Mouse (Mus musculus): ENCODE results near the gene Rps18. TPM values are rescaled to one million over a fixed set of nuclear protein-coding genes. Genes with fewer than 3 reads are reported as not detected.
"Not testable (repeated sequence)": the region's sequence is repeated elsewhere in the genome, so short reads cannot be mapped to it uniquely, and the experiment has no call there.

The Rps18 gene
- polyA plus RNA-seq, 1 experiment from 2014 or later: 1,649 TPM

DNA sequence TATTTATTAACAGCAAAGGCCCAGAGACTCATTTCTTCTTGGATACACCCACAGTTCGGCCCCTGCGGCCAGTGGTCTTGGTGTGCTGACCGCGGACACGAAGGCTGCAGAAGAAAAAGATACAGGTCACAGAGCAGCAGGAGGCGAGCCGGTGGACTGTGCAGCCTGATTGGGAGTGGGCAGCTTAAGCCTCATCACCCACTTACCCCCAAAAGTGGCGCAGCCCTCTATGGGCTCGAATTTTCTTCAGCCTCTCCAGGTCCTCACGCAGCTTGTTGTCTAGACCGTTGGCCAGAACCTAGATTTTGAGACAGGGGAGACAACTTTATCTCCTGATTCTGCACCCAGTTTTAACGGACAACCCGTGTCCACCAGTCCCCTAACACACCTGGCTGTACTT lies 3.8 kb downstream of the Rps18 start:
- Histone ChIP-seq H3K9ac (peak overlapping the region; percentile 99), H3K4me3 (peak overlapping the region; percentile 51), H3K36me3 (peaks cover 64% of the 10 kb centered on the region), H3K4me1 (peaks cover 58% of the 10 kb centered on the region), H3K4me2 (replicated peaks) (peak overlapping the region; percentile 92)
- WGBS: 75% methylated on average over 13 of the region's 13 CpGs
- not testable (repeated sequence) for H3K27ac ChIP-seq; H3K27me3 ChIP-seq; H3K9me3 ChIP-seq; ATAC-seq (ENCODE audit: low FRiP score, low read depth)

DNA sequence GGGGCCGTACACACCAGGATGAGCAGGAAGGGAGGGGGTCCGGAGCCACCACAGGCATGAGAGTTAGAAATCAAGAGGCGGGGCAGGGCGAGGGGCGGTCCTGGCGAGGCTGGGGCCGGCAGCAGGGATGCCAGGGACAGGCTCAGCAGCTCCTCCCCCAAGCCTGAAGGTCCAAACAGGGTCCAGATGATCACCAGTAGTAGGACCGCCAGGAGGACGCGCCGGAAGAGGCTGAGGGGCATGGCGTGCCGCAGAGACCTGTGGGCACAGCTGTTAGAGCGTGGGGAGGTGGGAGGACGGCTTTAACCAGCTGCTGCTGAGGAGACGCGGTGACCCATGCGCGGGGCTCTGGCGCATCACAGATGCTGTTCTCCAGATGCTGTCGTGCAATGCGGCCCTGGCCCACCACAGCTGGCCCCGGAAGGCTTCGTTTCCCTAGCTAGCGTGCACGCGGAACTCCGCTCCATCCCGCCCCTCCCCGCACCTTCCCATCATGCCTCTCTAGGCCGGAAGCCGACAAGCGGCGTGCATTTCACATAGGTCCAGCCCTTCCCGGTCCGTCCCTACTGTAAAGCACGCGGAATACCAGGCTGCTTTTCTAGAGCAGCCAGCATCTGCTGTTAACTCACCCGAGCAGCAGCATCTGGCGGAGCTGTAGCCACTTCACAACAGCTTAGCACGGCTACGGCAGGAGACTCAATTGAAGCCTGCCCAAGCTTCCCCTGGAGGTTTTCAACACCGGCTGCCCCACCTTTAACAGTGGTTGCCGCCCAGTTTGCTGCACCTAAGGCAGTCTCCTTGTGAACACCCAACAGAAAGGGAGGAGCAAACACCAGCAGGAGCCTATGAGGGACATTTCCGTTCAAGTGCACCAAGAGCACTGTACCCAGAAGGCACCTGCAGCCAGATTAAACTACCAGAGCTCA lies 4.5 kb downstream of the Rps18 start, which contains the start of gene B3galt4:
Gene B3galt4, minus strand, starts transcription at position 468 of the 926 bp plus-strand sequence.
- Histone ChIP-seq H3K36me3 (peaks cover 70% of the 10 kb centered on the region), H3K4me2 (replicated peaks) (peak within 1 kb of the TSS; percentile 92), H3K4me3 (peak within 1 kb of the TSS; percentile 51), H3K9me3 (no peaks in the 10 kb centered on the region), H3K27me3 (no peaks in the 10 kb centered on the region), H3K27ac (peak within 1 kb of the TSS; percentile 96), H3K4me1 (peaks cover 53% of the 10 kb centered on the region), H3K9ac (peak within 1 kb of the TSS; percentile 99)
- under 1% methylated on average over 45 of the region's 45 CpGs for WGBS
- peak; percentile 77 for ATAC-seq (ENCODE audit: low FRiP score, low read depth)

DNA sequence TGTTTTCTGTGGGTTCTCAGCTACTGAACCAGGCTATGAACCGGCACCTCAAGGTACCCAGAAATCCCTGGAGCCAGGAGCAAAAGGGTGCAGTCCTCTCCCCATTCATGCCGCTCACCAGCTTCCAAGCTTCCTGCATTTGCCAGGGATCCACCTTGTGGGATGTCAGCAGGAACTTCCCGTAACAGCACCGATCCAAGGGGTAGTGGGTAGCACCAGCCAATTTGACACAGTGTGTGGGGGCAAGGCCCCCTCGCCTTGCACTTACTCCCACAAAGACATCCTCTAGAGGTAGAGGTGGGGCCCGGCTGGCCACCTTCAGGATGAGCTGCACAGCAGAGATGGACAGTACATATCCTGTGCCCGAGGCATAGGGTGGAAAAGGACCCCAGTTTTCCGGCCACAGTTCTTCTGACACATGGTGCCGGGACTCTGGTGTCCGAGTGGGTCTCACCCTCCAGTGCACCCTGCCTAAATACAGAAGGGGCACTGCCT lies 5.6 kb downstream of the Rps18 start:
- WGBS: 80% methylated on average over 10 of the region's 10 CpGs
- peaks cover 53% of the 10 kb centered on the region for H3K4me1 ChIP-seq
- H3K36me3 ChIP-seq: peaks cover 81% of the 10 kb centered on the region
- H3K4me2 ChIP-seq (replicated peaks): peak overlapping the region; percentile 92
- H3K27me3 ChIP-seq: no peaks in the 10 kb centered on the region
- peak overlapping the region; percentile 96 for H3K27ac ChIP-seq
- H3K9me3 ChIP-seq: no peaks in the 10 kb centered on the region
- H3K9ac ChIP-seq: peak overlapping the region; percentile 99
- no peak for ATAC-seq (ENCODE audit: low FRiP score, low read depth)
- peak overlapping the region; percentile 51 for H3K4me3 ChIP-seq

DNA sequence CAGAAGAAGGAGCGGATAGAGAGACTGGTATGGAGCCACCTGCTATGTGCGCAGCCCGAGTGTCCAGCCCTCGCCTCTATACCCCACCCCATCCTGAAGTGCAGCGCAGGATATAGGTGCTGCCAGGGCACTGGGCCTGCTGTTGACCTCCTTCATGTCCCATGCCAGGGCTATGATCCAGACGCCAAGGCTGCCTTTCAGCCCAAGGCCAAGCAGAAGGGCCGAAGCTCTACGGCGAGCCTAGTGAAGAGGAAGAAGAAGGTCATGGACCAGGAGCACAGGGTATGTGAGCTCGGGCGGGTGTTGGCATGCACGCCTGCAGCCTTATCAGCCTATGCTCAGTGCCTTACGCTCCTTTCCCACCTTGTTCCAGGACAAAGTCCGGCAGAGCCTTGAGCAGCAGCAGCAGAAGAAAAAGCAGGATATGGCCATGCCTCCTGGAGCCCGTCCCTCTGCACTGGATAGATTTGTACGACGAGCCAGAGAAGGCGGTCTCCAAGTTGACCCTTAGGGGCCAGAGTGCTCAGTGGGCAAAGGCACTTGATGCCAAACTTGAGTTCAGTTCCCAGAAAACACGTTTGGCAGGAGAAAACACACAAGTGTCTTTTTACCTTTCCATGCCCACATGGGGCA lies 6.8 kb downstream of the Rps18 start:
- no peak overlapping the region for H3K4me3 ChIP-seq
- 88% methylated on average over 19 of the region's 19 CpGs for WGBS
- no peak overlapping the region for H3K27ac ChIP-seq
- ATAC-seq (ENCODE audit: low FRiP score, low read depth): no peak
- no peaks in the 10 kb centered on the region for H3K27me3 ChIP-seq
- no peak overlapping the region for H3K4me2 ChIP-seq (replicated peaks)
- peaks cover 44% of the 10 kb centered on the region for H3K4me1 ChIP-seq
- H3K36me3 ChIP-seq: peaks cover 85% of the 10 kb centered on the region
- H3K9ac ChIP-seq: no peak overlapping the region
- no peaks in the 10 kb centered on the region for H3K9me3 ChIP-seq

DNA sequence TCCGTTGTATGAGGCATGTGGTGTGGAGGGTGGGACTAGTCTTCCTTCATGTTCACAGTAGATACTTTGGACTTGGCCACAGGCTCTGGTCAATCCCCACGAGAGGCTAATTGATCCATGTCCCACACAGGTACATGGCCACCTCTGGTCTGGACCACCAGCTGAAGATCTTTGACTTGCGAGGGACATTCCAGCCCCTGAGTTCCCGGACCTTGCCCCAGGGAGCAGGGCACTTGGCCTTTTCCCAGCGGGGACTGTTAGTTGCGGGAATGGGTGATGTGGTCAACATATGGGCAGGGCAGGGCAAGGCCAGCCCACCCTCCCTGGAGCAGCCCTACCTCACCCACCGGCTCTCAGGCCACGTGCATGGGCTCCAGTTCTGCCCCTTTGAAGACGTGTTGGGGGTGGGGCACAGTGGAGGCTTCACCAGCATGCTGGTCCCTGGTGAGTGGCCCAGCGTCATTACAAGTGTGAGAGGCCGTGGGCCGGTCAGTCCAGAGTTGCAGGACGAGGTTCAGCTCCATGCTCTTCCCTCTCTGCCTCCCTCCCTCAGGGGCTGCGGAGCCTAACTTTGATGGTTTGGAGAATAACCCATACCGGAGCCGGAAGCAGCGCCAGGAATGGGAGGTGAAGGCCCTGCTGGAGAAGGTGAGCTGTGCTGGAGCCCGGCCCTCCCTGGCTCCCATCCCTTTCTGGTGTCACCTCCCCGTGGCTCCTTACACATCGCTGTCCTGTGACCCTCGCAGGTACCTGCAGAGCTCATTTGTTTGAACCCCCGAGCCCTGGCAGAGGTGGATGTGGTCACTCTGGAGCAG lies 7.5 kb downstream of the Rps18 start:
- no peaks in the 10 kb centered on the region for H3K27me3 ChIP-seq
- no peak overlapping the region for H3K9ac ChIP-seq
- WGBS: 82% methylated on average over 22 of the region's 22 CpGs
- peaks cover 37% of the 10 kb centered on the region for H3K4me1 ChIP-seq
- H3K27ac ChIP-seq: no peak overlapping the region
- no peak overlapping the region for H3K4me2 ChIP-seq (replicated peaks)
- peaks cover 84% of the 10 kb centered on the region for H3K36me3 ChIP-seq
- no peak overlapping the region for H3K4me3 ChIP-seq
- H3K9me3 ChIP-seq: no peaks in the 10 kb centered on the region
- ATAC-seq (ENCODE audit: low FRiP score, low read depth): no peak

DNA sequence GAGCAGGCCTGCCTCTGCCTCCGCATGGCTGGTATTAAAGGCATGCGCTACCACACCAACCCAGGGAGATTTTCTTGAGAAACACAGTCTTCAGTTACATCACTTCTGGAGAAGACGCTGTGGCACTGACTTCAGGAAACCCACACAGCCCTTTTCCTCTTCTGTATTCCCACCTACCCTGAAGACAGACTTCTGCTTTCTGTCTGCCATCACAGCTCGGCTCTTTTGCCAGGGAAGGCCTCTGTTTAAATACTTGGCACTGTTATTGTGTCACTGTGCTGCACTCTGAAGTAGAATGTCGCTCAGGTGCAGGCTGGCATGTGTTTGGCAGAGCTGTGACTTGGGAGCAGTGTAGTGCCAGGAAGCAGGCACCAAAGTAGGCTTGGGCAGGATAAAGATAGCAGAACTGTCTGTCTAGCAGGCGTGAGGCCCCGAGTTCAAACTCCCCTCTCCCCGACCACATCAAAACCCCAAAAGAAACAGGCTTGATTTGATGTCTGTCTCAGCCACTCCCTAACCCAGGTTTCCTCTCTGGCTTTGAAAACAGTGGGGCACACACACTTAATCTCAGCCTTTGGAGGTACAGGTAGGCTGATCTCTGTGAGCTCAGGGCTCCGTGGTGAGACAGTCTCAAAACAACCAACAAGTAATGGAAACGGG lies 8.2 kb downstream of the Rps18 start:
- ATAC-seq (ENCODE audit: low FRiP score, low read depth): no peak
- no peak overlapping the region for H3K4me2 ChIP-seq (replicated peaks)
- H3K9me3 ChIP-seq: no peaks in the 10 kb centered on the region
- no peak overlapping the region for H3K27ac ChIP-seq
- H3K27me3 ChIP-seq: no peaks in the 10 kb centered on the region
- H3K36me3 ChIP-seq: peaks cover 84% of the 10 kb centered on the region
- H3K9ac ChIP-seq: no peak overlapping the region
- peaks cover 30% of the 10 kb centered on the region for H3K4me1 ChIP-seq
- H3K4me3 ChIP-seq: no peak overlapping the region
- 89% methylated on average over 10 of the region's 10 CpGs for WGBS

DNA sequence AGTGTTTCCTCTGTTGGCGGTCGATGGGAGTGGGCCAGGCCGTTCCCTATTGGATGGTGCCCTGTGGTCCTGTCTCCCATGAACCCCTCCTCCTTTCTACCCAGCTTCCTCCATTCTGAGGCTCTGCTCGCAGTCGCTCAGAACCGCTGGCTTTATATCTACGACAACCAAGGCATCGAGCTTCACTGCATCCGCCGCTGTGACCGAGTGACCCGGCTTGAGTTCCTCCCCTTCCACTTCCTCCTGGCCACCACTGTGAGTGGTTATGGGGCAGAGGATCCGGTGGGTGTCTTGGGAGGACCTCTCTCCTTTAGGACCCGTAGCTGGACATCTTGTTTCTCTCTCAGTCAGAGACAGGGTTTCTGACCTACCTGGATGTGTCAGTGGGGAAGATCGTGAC lies 12.3 kb downstream of the Rps18 start:
- no peak for ATAC-seq (ENCODE audit: low FRiP score, low read depth)
- no peak overlapping the region for H3K4me3 ChIP-seq
- H3K36me3 ChIP-seq: peaks cover 65% of the 10 kb centered on the region
- H3K4me1 ChIP-seq: peaks cover 21% of the 10 kb centered on the region
- H3K4me2 ChIP-seq (replicated peaks): no peak overlapping the region
- no peak overlapping the region for H3K27ac ChIP-seq
- no peaks in the 10 kb centered on the region for H3K27me3 ChIP-seq
- H3K9me3 ChIP-seq: no peaks in the 10 kb centered on the region
- WGBS: 94% methylated on average over 15 of the region's 15 CpGs
- no peak overlapping the region for H3K9ac ChIP-seq

DNA sequence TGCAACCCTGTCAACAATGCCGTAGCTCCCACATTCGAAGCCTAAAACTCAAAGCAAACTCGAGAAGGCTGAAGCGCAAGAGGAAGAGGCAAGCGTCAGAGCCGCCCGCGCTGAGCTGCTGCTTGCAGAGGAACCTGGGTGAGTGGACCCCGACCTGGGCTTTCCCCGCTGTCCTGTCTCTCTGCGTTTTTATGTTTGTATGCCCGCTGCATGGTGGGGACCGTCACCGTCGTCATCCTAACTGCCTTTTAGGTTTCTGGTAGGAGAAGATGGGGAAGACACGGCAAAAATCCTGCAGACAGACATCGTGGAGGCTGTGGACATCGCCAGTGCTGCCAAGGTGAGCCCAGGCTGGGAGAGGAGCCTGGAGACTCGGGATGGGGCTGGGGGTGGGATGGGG lies 14.4 kb downstream of the Rps18 start:
- 57% methylated on average over 19 of the region's 19 CpGs for WGBS
- H3K9me3 ChIP-seq: no peaks in the 10 kb centered on the region
- no peaks in the 10 kb centered on the region for H3K27me3 ChIP-seq
- peak overlapping the region; percentile 87 for H3K9ac ChIP-seq
- peaks cover 63% of the 10 kb centered on the region for H3K36me3 ChIP-seq
- H3K4me3 ChIP-seq: peak overlapping the region; percentile 84
- ATAC-seq (ENCODE audit: low FRiP score, low read depth): no peak
- H3K4me1 ChIP-seq: peaks cover 21% of the 10 kb centered on the region
- H3K4me2 ChIP-seq (replicated peaks): peak overlapping the region; percentile 98
- no peak overlapping the region for H3K27ac ChIP-seq

DNA sequence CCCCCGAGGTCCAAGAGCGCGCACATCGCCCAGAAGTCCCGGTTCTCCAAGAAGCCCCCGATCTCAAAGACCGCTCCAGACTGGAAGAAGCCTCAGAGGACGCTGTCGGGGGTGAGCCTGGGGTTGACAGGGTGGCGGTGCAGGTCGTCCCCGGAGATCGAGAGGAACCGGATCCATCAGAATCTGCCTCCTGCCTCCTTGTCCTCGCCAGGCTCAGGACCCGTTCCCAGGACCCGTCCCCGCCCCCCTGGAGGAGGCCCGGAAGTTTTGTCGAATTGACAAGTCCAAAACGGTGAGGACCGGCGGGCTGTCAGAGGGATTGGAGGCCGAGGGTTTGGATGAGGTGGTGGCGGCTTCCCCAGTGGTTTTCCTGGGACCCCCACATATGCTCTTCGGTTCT lies 14.8 kb downstream of the Rps18 start:
- Histone ChIP-seq H3K36me3 (peaks cover 63% of the 10 kb centered on the region), H3K27me3 (no peaks in the 10 kb centered on the region), H3K4me2 (replicated peaks) (peak overlapping the region; percentile 98), H3K4me3 (peak overlapping the region; percentile 84), H3K27ac (no peak overlapping the region), H3K9me3 (no peaks in the 10 kb centered on the region), H3K4me1 (peaks cover 21% of the 10 kb centered on the region), H3K9ac (peak overlapping the region; percentile 87)
- WGBS: 4% methylated on average over 26 of the region's 26 CpGs
- ATAC-seq (ENCODE audit: low FRiP score, low read depth): peak; percentile 17; the same call in 1 of the 2 replicates

DNA sequence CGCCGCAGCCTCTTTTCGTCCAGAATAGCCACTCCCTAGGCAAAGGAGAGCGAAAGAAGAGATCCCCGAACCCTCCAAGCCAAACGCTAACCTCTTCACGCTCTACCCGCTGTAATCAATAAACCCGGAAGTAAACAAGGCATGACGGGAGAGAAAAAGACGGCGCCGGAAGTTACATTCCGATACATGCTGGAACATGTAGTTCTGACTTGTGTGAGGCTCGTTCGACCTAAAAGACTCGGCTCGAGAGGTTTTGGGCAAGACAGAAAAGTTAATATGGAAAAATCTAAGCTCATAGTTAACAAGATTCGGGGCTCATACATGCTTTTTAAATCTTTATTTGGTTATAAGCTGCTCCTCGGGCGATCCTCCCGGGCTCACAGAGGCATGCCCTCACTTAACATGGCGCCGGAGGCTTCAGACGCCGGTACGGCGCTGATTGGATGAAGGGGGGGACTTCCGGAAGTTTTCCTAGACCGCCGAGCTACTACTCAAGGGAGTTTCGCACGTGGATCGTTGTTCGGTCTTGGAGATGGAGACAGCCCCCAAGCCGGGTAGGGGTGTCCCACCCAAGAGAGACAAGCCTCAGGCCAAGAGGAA lies 15.5 kb downstream of the Rps18 start, which contains the start of the genes Pfdn6 and Wdr46:
Gene Pfdn6, minus strand, starts transcription at position 138 of the 600 bp plus-strand sequence.
Gene Wdr46, plus strand, starts transcription at position 455 of the 600 bp plus-strand sequence.
- H3K27ac ChIP-seq: no peak within 1 kb of the TSS
- H3K36me3 ChIP-seq: peaks cover 63% of the 10 kb centered on the region

DNA sequence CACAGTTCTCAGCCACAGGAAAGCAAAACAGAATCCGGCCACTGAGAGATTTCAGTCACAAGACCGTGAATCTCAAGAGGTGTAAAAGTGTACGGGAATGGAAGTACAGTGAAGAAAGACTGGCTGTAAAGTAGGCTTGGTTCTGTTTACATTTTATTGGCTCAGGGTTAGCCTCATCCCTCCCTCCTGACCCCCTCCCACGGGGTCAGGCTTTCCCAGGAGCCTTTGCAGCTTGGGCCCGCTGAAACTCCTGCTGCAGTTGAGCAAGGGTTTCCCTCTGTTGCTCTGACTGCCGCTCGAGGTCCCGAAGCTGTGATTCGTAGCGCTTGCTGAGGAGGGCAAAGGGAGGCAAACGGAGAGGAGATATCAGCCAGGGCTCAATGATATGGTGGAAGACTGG lies 17.0 kb downstream of the Rps18 start:
- Histone ChIP-seq H3K4me2 (replicated peaks) (peak overlapping the region; percentile 98), H3K27me3 (no peaks in the 10 kb centered on the region), H3K9me3 (no peaks in the 10 kb centered on the region), H3K27ac (no peak overlapping the region), H3K36me3 (peaks cover 64% of the 10 kb centered on the region), H3K4me3 (peak overlapping the region; percentile 84), H3K9ac (no peak overlapping the region), H3K4me1 (peaks cover 21% of the 10 kb centered on the region)
- WGBS: 81% methylated on average over 11 of the region's 11 CpGs
- ATAC-seq (ENCODE audit: low FRiP score, low read depth): no peak

More for the DNA sequence above, 15.5 kb downstream of the Rps18 start, which contains the start of the genes Pfdn6 and Wdr46:
- under 1% methylated on average over 36 of the region's 36 CpGs for WGBS
- Histone ChIP-seq H3K4me1 (peaks cover 21% of the 10 kb centered on the region), H3K27me3 (no peaks in the 10 kb centered on the region), H3K9ac (peak within 1 kb of the TSS; percentile 87), H3K9me3 (no peaks in the 10 kb centered on the region), H3K4me2 (replicated peaks) (peak within 1 kb of the TSS; percentile 98), H3K4me3 (peak within 1 kb of the TSS; percentile 84)
- peak; percentile 93 for ATAC-seq (ENCODE audit: low FRiP score, low read depth)
